8 mouse cellular contexts compared by ENCODE assay signal in the genomic region with DNA sequence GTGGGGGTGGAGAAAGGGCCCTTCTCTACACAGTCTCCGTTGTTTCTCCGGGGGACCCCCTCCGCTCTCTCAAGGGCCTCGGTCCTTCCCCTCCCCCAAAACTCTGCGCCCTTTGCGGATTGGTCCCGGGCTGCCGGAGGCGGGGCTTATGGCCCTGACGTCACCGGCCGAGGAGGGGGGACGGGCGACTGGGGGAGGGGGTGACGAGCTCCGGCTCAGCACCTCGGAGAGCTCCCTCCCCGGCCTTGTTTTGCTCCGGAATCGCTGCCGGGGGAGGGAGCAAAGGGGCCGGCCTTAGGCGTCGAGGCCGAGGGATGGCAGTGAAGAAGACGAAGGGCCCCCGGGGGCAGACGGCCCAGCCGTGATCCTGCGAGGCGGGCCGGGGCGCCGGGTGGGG. TPM values are rescaled to one million over a fixed set of nuclear protein-coding genes. Genes with fewer than 3 reads are reported as not detected.
A peak's percentile ranks its signal among the peaks of the same experiment; 100 is the strongest.
DNase-seq lines count a peak whose midpoint lies in the region; ATAC-seq and TF ChIP-seq lines count a peak whose summit lies in the region.

A gene (plus strand): TSS at position 166 of the 397 bp plus-strand sequence.

- peak within 1 kb of the TSS; percentile 78 for H3K4me2 ChIP-seq in hindbrain, embryonic 16.5 days (ENCODE audit: low read length)

- peak within 1 kb of the TSS; percentile 91 for H3K9ac ChIP-seq in hindbrain, embryonic 16.5 days (ENCODE audit: low read depth, low read length)

- no peaks in the 10 kb centered on the region for H3K9me3 ChIP-seq in hindbrain, embryonic 16.5 days (ENCODE audit: control insufficient read depth, low read length)

- TF ChIP-seq CTCF in cerebellum, adult 2 months (IDR thresholded peaks at IDR 0.05; ENCODE audit: borderline replicate concordance, insufficient read depth, low read depth, low read length) = no peak

- H3K27me3 ChIP-seq in cerebellum, adult 2 months (ENCODE audit: control insufficient read depth, insufficient read depth, low read length) = no peaks in the 10 kb centered on the region
- H3K27me3 ChIP-seq in hindbrain, embryonic 16.5 days (replicated peaks; ENCODE audit: control insufficient read depth, insufficient read depth, low read length) = no peaks in the 10 kb centered on the region

- peak; percentile 72; the same call in 1 of the 2 replicates for TF ChIP-seq POLR2A in cerebellum, adult 2 months (IDR thresholded peaks at IDR 0.05; ENCODE audit: borderline replicate concordance, insufficient read depth, low read length)

- peak; percentile 94 for DNase-seq in Muller cell, postnatal 12 days (ENCODE audit: inconsistent ontology term)
- DNase-seq in cerebellum, adult 2 months = peak; percentile 98
- peak; percentile 94 to 96 for DNase-seq in frontal cortex, postnatal 10 days (ENCODE audit: low spot score in 2 of 2)
- peak; percentile 93 for DNase-seq in left cerebral cortex, adult 11 months (ENCODE audit: low spot score)
- DNase-seq in lung, postnatal 25 days (ENCODE audit: low spot score) = peak; percentile 65
- peak; percentile 95 for DNase-seq in retina, postnatal 1 day
- DNase-seq in urinary bladder, postnatal 14 days (ENCODE audit: low spot score) = peak; percentile 78

- peaks cover 13% of the 10 kb centered on the region for H3K4me1 ChIP-seq in cerebellum, adult 2 months (ENCODE audit: control insufficient read depth, insufficient read depth, low read length)
- H3K4me1 ChIP-seq in hindbrain, embryonic 16.5 days (ENCODE audit: control insufficient read depth, insufficient read depth, low read depth, low read length) = peaks cover 39% of the 10 kb centered on the region

- WGBS in cerebellum, adult 2 months = 1% methylated on average over 34 of the region's 34 CpGs
- WGBS in hindbrain, embryonic 16.5 days = 0% methylated on average over 29 of the region's 34 CpGs

- peak within 1 kb of the TSS; percentile 84 for H3K4me3 ChIP-seq in cerebellum, adult 2 months (replicated peaks; ENCODE audit: insufficient read depth, low read depth, low read length)
- peak within 1 kb of the TSS; percentile 87 for H3K4me3 ChIP-seq in hindbrain, embryonic 16.5 days (ENCODE audit: low read length)

- H3K27ac ChIP-seq in cerebellum, adult 2 months (ENCODE audit: insufficient read depth, low read length) = peak within 1 kb of the TSS; percentile 98
- peak within 1 kb of the TSS; percentile 98 for H3K27ac ChIP-seq in hindbrain, embryonic 16.5 days (ENCODE audit: low read depth, low read length)

- no peaks in the 10 kb centered on the region; the same call in 1 of the 2 replicates for H3K36me3 ChIP-seq in hindbrain, embryonic 16.5 days (ENCODE audit: control insufficient read depth, insufficient read depth, low read length)

- ATAC-seq in hindbrain, embryonic 16.5 days = peak; percentile 93

RNA-seq across cellular contexts. Expression of the gene that starts here (rescaled TPM):
- 446 and 460 TPM in 2 replicates for polyA plus RNA-seq in cerebellum, adult 2 months (2012; rRNA removed)
- 127 and 136 TPM in 2 replicates for polyA plus RNA-seq in hindbrain, embryonic 16.5 days (2015; fragmentation: Nextera tagmentation; extraction: Ambion mirVana)

Comparison
In these comparisons a context has a peak if more than half of its experiments do, and no peak if none do; other contexts are left out.
1. Peak in every context shown above with its lines: DNase-seq, ATAC-seq, H3K4me3 ChIP-seq and H3K27ac ChIP-seq.